Mouse (Mus musculus): ENCODE measurements at regions not wholly inside any gene's neighbourhood (a gene's known extent, or its start where the extent isn't known, plus 50 kb on each side); places are given as distances from the start of the nearest gene placed in this dataset.
A peak's percentile ranks its signal among the peaks of the same experiment; 100 is the strongest.

GRCm38 (mm10) chr9:61014151-61014550 is 219.8 kb downstream of the Uaca start:
- no peaks in the 10 kb centered on the region for H3K36me3 ChIP-seq (ENCODE audit: control insufficient read depth, insufficient read depth, low read length, poor library complexity, severe bottlenecking)
- no peak for DNase-seq (ENCODE audit: low read depth, low spot score)
- H3K27me3 ChIP-seq (ENCODE audit: control insufficient read depth, insufficient read depth, low read length, poor library complexity, severe bottlenecking) = no peaks in the 10 kb centered on the region

GRCm38 (mm10) chr9:61015374-61015890 is 221.1 kb downstream of the Uaca start:
- DNase-seq (ENCODE audit: low read depth, low spot score) = no peak
- H3K27me3 ChIP-seq (ENCODE audit: control insufficient read depth, insufficient read depth, low read length, poor library complexity, severe bottlenecking) = no peaks in the 10 kb centered on the region
- no peaks in the 10 kb centered on the region for H3K36me3 ChIP-seq (ENCODE audit: control insufficient read depth, insufficient read depth, low read length, poor library complexity, severe bottlenecking)

GRCm38 (mm10) chr9:61016673-61017072 is 222.3 kb downstream of the Uaca start:
- H3K27me3 ChIP-seq (ENCODE audit: control insufficient read depth, insufficient read depth, low read length, poor library complexity, severe bottlenecking) = no peaks in the 10 kb centered on the region
- peak; percentile 54 for DNase-seq (ENCODE audit: low read depth, low spot score)
- no peaks in the 10 kb centered on the region for H3K36me3 ChIP-seq (ENCODE audit: control insufficient read depth, insufficient read depth, low read length, poor library complexity, severe bottlenecking)

- Histone ChIP-seq H3K36me3 (ENCODE audit: control insufficient read depth, insufficient read depth, low read length, poor library complexity, severe bottlenecking) (no peaks in the 10 kb centered on the region), H3K27me3 (ENCODE audit: control insufficient read depth, insufficient read depth, low read length, poor library complexity, severe bottlenecking) (no peaks in the 10 kb centered on the region)
- DNase-seq (ENCODE audit: low read depth, low spot score) = peak; percentile 68
Observed at GRCm38 (mm10) chr9:61019938-61020337, 225.6 kb downstream of the Uaca start.

GRCm38 (mm10) chr9:61021810-61022209 is 227.5 kb downstream of the Uaca start:
- Histone ChIP-seq H3K36me3 (ENCODE audit: control insufficient read depth, insufficient read depth, low read length, poor library complexity, severe bottlenecking) (no peaks in the 10 kb centered on the region), H3K27me3 (ENCODE audit: control insufficient read depth, insufficient read depth, low read length, poor library complexity, severe bottlenecking) (no peaks in the 10 kb centered on the region)
- DNase-seq (ENCODE audit: low read depth, low spot score) = peak; percentile 60

- no peaks in the 10 kb centered on the region for H3K27me3 ChIP-seq (ENCODE audit: control insufficient read depth, insufficient read depth, low read length, poor library complexity, severe bottlenecking)
- DNase-seq (ENCODE audit: low read depth, low spot score) = peak; percentile 84
- H3K36me3 ChIP-seq (ENCODE audit: control insufficient read depth, insufficient read depth, low read length, poor library complexity, severe bottlenecking) = no peaks in the 10 kb centered on the region
Observed at GRCm38 (mm10) chr9:61022371-61023026, 228.2 kb downstream of the Uaca start.

GRCm38 (mm10) chr9:61025341-61025740 is 231.0 kb downstream of the Uaca start:
- no peaks in the 10 kb centered on the region for H3K27me3 ChIP-seq (ENCODE audit: control insufficient read depth, insufficient read depth, low read length, poor library complexity, severe bottlenecking)
- H3K36me3 ChIP-seq (ENCODE audit: control insufficient read depth, insufficient read depth, low read length, poor library complexity, severe bottlenecking) = no peaks in the 10 kb centered on the region
- peak; percentile 77 for DNase-seq (ENCODE audit: low read depth, low spot score)

- no peak for DNase-seq (ENCODE audit: low read depth, low spot score)
- Histone ChIP-seq H3K36me3 (ENCODE audit: control insufficient read depth, insufficient read depth, low read length, poor library complexity, severe bottlenecking) (no peaks in the 10 kb centered on the region), H3K27me3 (ENCODE audit: control insufficient read depth, insufficient read depth, low read length, poor library complexity, severe bottlenecking) (no peaks in the 10 kb centered on the region)
Observed at GRCm38 (mm10) chr9:61028775-61029401, 234.5 kb downstream of the Uaca start.

GRCm38 (mm10) chr9:61031699-61032447 is 237.5 kb downstream of the Uaca start:
- no peaks in the 10 kb centered on the region for H3K36me3 ChIP-seq (ENCODE audit: control insufficient read depth, insufficient read depth, low read length, poor library complexity, severe bottlenecking)

GRCm38 (mm10) chr9:61032448-61033433 is 238.4 kb downstream of the Uaca start:
- Histone ChIP-seq H3K27me3 (ENCODE audit: control insufficient read depth, insufficient read depth, low read length, poor library complexity, severe bottlenecking) (no peaks in the 10 kb centered on the region), H3K36me3 (ENCODE audit: control insufficient read depth, insufficient read depth, low read length, poor library complexity, severe bottlenecking) (no peaks in the 10 kb centered on the region)
- no peak for DNase-seq (ENCODE audit: low read depth, low spot score)

More at GRCm38 (mm10) chr9:61031699-61032447, 237.5 kb downstream of the Uaca start:
- DNase-seq (ENCODE audit: low read depth, low spot score) = no peak
- no peaks in the 10 kb centered on the region for H3K27me3 ChIP-seq (ENCODE audit: control insufficient read depth, insufficient read depth, low read length, poor library complexity, severe bottlenecking)

- no peaks in the 10 kb centered on the region for H3K27me3 ChIP-seq (ENCODE audit: control insufficient read depth, insufficient read depth, low read length, poor library complexity, severe bottlenecking)
- no peak for DNase-seq (ENCODE audit: low read depth, low spot score)
- H3K36me3 ChIP-seq (ENCODE audit: control insufficient read depth, insufficient read depth, low read length, poor library complexity, severe bottlenecking) = no peaks in the 10 kb centered on the region
Observed at GRCm38 (mm10) chr9:61033593-61033992, 239.3 kb downstream of the Uaca start.

GRCm38 (mm10) chr9:61042063-61042462 is 247.7 kb downstream of the Uaca start:
- no peaks in the 10 kb centered on the region for H3K36me3 ChIP-seq (ENCODE audit: control insufficient read depth, insufficient read depth, low read length, poor library complexity, severe bottlenecking)
- H3K27me3 ChIP-seq (ENCODE audit: control insufficient read depth, insufficient read depth, low read length, poor library complexity, severe bottlenecking) = no peaks in the 10 kb centered on the region

GRCm38 (mm10) chr9:61044983-61045382 is 250.6 kb downstream of the Uaca start:
- H3K27me3 ChIP-seq (ENCODE audit: control insufficient read depth, insufficient read depth, low read length, poor library complexity, severe bottlenecking) = no peaks in the 10 kb centered on the region
- DNase-seq (ENCODE audit: low read depth, low spot score) = no peak
- H3K36me3 ChIP-seq (ENCODE audit: control insufficient read depth, insufficient read depth, low read length, poor library complexity, severe bottlenecking) = no peaks in the 10 kb centered on the region

More at GRCm38 (mm10) chr9:61042063-61042462, 247.7 kb downstream of the Uaca start:
- no peak for DNase-seq (ENCODE audit: low read depth, low spot score)

- DNase-seq (ENCODE audit: low read depth, low spot score) = peak; percentile 82
- Histone ChIP-seq H3K36me3 (ENCODE audit: control insufficient read depth, insufficient read depth, low read length, poor library complexity, severe bottlenecking) (no peaks in the 10 kb centered on the region), H3K27me3 (ENCODE audit: control insufficient read depth, insufficient read depth, low read length, poor library complexity, severe bottlenecking) (no peaks in the 10 kb centered on the region)
Observed at GRCm38 (mm10) chr9:61046517-61046916, 252.2 kb downstream of the Uaca start.

Measured in splenic B cell, adult 2 months (primary cell).